Mouse (Mus musculus): ENCODE measurements around the gene Slco1a5. TPM values are rescaled to one million over a fixed set of nuclear protein-coding genes. Genes with fewer than 3 reads are reported as not detected.
A peak's percentile ranks its signal among the peaks of the same experiment; 100 is the strongest.
"Not testable (repeated sequence)": the region's sequence is repeated elsewhere in the genome, so short reads cannot be mapped to it uniquely, and the experiment has no call there.

Gene Slco1a5
- polyA plus RNA-seq (2016; fragmentation: Nextera tagmentation; extraction: Ambion mirVana) = 0.31 and 0.46 TPM in 2 replicates

GRCm38 (mm10) chr6:142322881-142323280 lies at the start of gene Slco1a5:
TSS of gene Slco1a5 (minus strand) at chr6:142322981.
- H3K4me3 ChIP-seq = no peak within 1 kb of the TSS
- H3K27ac ChIP-seq = no peak within 1 kb of the TSS
- peaks cover 8% of the 10 kb centered on the region for H3K4me1 ChIP-seq
- no peaks in the 10 kb centered on the region for H3K9me3 ChIP-seq
- DNase-seq (ENCODE audit: extremely low spot score, low spot score) = no peak
- whole genome bisulfite sequencing = 11% methylated on average over 4 of the region's 4 CpGs
- no peaks in the 10 kb centered on the region for H3K36me3 ChIP-seq (replicated peaks)
- H3K27me3 ChIP-seq (ENCODE audit: poor library complexity, severe bottlenecking) = no peaks in the 10 kb centered on the region

DNA sequence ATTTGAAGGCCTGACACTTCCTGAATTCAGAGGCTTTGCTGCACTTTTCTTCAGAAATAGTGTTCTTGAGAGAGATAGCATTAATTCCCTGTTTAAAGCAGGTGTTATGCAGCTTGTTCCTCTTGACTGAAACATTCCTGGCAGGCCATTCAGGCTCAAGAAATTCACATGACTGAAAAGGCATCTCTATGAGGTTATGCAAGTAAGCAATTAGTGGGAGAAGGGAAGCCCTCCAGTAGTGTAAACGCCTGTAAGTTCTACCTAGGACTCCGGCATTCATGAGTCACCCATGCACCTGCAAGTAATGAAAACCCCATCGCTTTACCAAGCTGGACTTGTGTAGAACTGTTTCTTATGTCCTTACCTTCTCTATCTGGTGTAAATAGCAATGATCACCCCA lies 46.8 kb upstream of the Slco1a5 start:
- peaks cover 89% of the 10 kb centered on the region for H3K36me3 ChIP-seq (replicated peaks)
- H3K27me3 ChIP-seq (ENCODE audit: poor library complexity, severe bottlenecking) = no peaks in the 10 kb centered on the region
- H3K4me1 ChIP-seq = no peaks in the 10 kb centered on the region
- DNase-seq (ENCODE audit: extremely low spot score, low spot score) = no peak
- H3K4me3 ChIP-seq = no peak overlapping the region
- H3K9me3 ChIP-seq = no peaks in the 10 kb centered on the region
- 87% methylated on average over 3 of the region's 3 CpGs for WGBS
- H3K27ac ChIP-seq = no peak overlapping the region

GRCm38 (mm10) chr6:142367565-142367964 lies 44.8 kb upstream of the Slco1a5 start:
- H3K27me3 ChIP-seq (ENCODE audit: poor library complexity, severe bottlenecking) = no peaks in the 10 kb centered on the region
- DNase-seq (ENCODE audit: extremely low spot score, low spot score) = no peak

GRCm38 (mm10) chr6:142366473-142367018 lies 43.8 kb upstream of the Slco1a5 start:
- Histone ChIP-seq H3K4me1 (no peaks in the 10 kb centered on the region), H3K27me3 (ENCODE audit: poor library complexity, severe bottlenecking) (no peaks in the 10 kb centered on the region), H3K9me3 (no peaks in the 10 kb centered on the region), H3K4me3 (no peak overlapping the region), H3K36me3 (replicated peaks) (peaks cover 89% of the 10 kb centered on the region), H3K27ac (no peak overlapping the region)
- 92% methylated on average over 10 of the region's 10 CpGs for WGBS
- DNase-seq (ENCODE audit: extremely low spot score, low spot score) = no peak

More at GRCm38 (mm10) chr6:142367565-142367964, 44.8 kb upstream of the Slco1a5 start:
- peaks cover 89% of the 10 kb centered on the region for H3K36me3 ChIP-seq (replicated peaks)
- no peaks in the 10 kb centered on the region for H3K9me3 ChIP-seq
- no peaks in the 10 kb centered on the region for H3K4me1 ChIP-seq
- H3K27ac ChIP-seq = no peak overlapping the region
- 90% methylated on average over 3 of the region's 3 CpGs for WGBS
- H3K4me3 ChIP-seq = no peak overlapping the region

GRCm38 (mm10) chr6:142365742-142366472 lies 43.1 kb upstream of the Slco1a5 start:
- Histone ChIP-seq H3K36me3 (replicated peaks) (peaks cover 93% of the 10 kb centered on the region), H3K9me3 (no peaks in the 10 kb centered on the region), H3K27ac (no peak overlapping the region), H3K27me3 (ENCODE audit: poor library complexity, severe bottlenecking) (no peaks in the 10 kb centered on the region), H3K4me1 (no peaks in the 10 kb centered on the region), H3K4me3 (no peak overlapping the region)
- WGBS = 95% methylated on average over 8 of the region's 8 CpGs
- no peak for DNase-seq (ENCODE audit: extremely low spot score, low spot score)

DNA sequence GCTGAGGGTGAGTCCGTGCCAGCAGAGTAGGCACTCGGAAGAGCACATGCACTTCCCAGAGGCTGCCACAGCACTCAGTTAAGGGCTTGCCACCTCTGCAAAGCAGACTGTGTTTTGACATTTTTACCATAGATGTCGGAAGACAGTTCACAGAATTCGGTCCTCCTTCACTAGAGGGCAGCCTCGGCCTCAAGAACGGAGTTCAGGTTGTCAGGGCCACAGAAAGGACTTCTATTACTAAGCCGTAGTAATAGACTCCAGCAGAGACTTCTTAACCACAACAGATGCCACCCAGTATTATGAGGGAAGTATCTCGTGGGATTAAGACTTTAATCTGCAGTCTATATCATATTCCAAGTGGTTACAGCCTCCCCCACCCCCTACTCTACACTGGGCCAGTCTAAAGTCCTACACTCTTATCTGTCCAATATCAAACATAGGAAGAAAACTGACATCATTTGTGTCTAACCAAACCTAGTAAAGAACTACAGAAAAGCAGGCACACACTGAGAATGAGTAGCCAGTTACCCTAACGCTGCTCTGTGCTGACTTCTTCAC lies 40.3 kb upstream of the Slco1a5 start:
- 80% methylated on average over 9 of the region's 9 CpGs for WGBS
- Histone ChIP-seq H3K9me3 (no peaks in the 10 kb centered on the region), H3K4me1 (no peaks in the 10 kb centered on the region), H3K4me3 (no peak overlapping the region), H3K27me3 (ENCODE audit: poor library complexity, severe bottlenecking) (no peaks in the 10 kb centered on the region), H3K27ac (no peak overlapping the region), H3K36me3 (replicated peaks) (peaks cover 96% of the 10 kb centered on the region)
- no peak for DNase-seq (ENCODE audit: extremely low spot score, low spot score)

DNA sequence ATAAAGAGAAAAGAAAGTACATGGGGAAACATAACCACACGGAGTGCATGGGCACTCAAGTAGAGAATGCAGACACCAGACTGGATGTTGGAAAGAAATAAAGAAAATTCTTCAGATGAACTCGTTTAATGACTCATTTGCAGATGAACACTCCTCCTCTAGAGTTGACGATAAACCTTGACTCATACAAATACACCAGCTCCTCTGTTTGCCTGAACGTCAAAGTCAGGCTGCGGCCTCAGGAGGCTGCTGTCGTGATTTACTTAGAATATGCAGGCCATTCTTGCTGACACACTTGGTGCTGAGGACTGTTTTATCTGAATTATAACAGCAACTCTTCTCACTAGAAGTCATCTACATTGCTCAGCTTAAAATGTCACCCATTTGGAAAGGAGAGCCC lies 39.3 kb upstream of the Slco1a5 start:
- H3K27me3 ChIP-seq (ENCODE audit: poor library complexity, severe bottlenecking) = no peaks in the 10 kb centered on the region
- H3K4me3 ChIP-seq = no peak overlapping the region
- no peak overlapping the region for H3K27ac ChIP-seq
- H3K9me3 ChIP-seq = no peaks in the 10 kb centered on the region
- peaks cover 95% of the 10 kb centered on the region for H3K36me3 ChIP-seq (replicated peaks)
- WGBS = 95% methylated on average over 6 of the region's 6 CpGs
- H3K4me1 ChIP-seq = no peaks in the 10 kb centered on the region
- DNase-seq (ENCODE audit: extremely low spot score, low spot score) = no peak

GRCm38 (mm10) chr6:142357106-142357505 lies 34.3 kb upstream of the Slco1a5 start:
- no peak for DNase-seq (ENCODE audit: extremely low spot score, low spot score)
- Histone ChIP-seq H3K36me3 (replicated peaks) (peaks cover 89% of the 10 kb centered on the region), H3K4me3 (no peak overlapping the region), H3K4me1 (no peaks in the 10 kb centered on the region), H3K9me3 (no peaks in the 10 kb centered on the region), H3K27ac (no peak overlapping the region), H3K27me3 (ENCODE audit: poor library complexity, severe bottlenecking) (no peaks in the 10 kb centered on the region)
- WGBS = 76% methylated on average over 7 of the region's 7 CpGs

DNA sequence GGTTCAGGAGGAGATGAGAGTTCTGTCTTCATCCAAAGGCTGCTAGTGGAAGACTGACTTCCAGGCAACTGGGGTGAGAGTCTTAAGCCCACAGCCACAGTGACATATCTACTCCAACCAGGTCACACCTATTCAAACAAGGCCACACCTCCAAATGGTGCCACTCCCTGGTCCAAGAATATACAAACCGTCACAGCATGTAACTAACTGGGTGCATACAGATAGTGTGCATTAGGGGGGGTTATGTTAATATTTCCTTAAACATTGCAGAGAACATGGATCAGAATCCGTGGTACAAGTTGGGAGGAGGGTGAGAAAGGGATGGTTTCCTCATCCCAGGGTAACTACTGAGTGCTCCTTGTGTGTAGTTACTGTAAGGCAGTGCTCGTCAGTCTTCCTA lies 29.3 kb upstream of the Slco1a5 start:
- not testable (repeated sequence) for H3K4me1 ChIP-seq; H3K27ac ChIP-seq; H3K27me3 ChIP-seq (ENCODE audit: poor library complexity, severe bottlenecking); H3K4me3 ChIP-seq; DNase-seq (ENCODE audit: extremely low spot score, low spot score); H3K9me3 ChIP-seq
- peaks cover 77% of the 10 kb centered on the region for H3K36me3 ChIP-seq (replicated peaks)
- WGBS = 90% methylated on average over 3 of the region's 3 CpGs

DNA sequence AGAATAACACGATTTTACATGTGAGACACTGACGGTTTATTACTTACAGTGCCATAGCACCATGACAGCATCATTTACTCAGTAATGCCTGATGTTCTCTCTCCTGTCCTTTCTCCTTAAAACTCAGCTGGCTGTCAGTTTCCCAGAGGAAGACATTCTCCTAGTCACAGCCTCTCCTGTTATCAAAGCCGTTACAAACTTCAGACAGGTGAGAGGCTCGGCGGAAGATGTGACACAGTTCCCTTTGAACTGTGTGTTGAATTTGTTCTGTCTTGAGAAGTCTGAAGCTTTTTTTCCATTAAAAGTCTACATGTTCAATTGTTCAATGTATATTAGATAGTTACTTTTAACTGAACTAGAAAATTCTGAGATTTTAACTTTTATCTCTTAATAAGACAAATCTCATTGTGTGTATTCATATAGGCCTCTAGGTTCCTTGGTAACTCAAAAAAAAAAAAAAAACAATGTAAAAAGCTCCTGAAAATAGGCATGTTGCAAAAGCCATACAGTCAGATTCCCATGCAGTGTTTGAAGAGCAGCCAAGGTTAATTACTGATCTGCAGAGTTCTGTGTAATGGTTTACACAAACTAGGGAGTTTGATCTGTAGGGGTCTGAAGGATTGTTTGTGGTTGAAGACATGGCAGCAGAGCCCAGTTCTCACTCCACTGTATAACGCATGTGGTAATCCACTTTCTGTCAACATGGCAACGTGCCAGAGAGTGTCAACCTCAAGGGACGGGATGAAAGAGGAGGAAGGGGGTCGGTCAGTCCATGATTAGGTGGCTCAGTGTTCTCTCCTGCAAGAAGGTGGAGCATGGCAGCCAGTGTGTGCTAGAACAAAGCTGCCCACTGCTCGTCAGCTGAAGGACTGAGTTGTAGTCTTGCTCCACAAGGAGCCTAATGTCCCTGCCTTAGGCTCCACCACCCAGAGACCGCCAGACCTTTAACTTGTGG lies 24.9 kb upstream of the Slco1a5 start:
- Histone ChIP-seq H3K36me3 (replicated peaks) (peaks cover 42% of the 10 kb centered on the region), H3K27me3 (ENCODE audit: poor library complexity, severe bottlenecking) (no peaks in the 10 kb centered on the region), H3K27ac (no peak overlapping the region), H3K4me3 (no peak overlapping the region), H3K4me1 (peaks cover 9% of the 10 kb centered on the region), H3K9me3 (no peaks in the 10 kb centered on the region)
- no peak for DNase-seq (ENCODE audit: extremely low spot score, low spot score)
- WGBS = 91% methylated on average over 11 of the region's 11 CpGs

- Histone ChIP-seq H3K9me3 (no peaks in the 10 kb centered on the region), H3K4me3 (peak overlapping the region; percentile 69), H3K27me3 (ENCODE audit: poor library complexity, severe bottlenecking) (no peaks in the 10 kb centered on the region), H3K36me3 (replicated peaks) (peaks cover 30% of the 10 kb centered on the region), H3K27ac (peak overlapping the region; percentile 89), H3K4me1 (peaks cover 9% of the 10 kb centered on the region)
- 60% methylated on average over 12 of the region's 12 CpGs for WGBS
- no peak for DNase-seq (ENCODE audit: extremely low spot score, low spot score)
Observed at GRCm38 (mm10) chr6:142346181-142347110, 23.7 kb upstream of the Slco1a5 start.

Measured in forebrain, embryonic 10.5 days (tissue).